Mouse (Mus musculus) brain, embryonic 14.5 days (tissue): ENCODE results near the gene Cbll1. TPM values are rescaled to one million over a fixed set of nuclear protein-coding genes. Genes with fewer than 3 reads are reported as not detected.
A peak's percentile ranks its signal among the peaks of the same experiment; 100 is the strongest.
"Not testable (repeated sequence)": the region's sequence is repeated elsewhere in the genome, so short reads cannot be mapped to it uniquely, and the experiment has no call there.

ENCODE experiments used
- DNase-seq: peaks from one replicate; pipeline ENCODE4 v3.0.0-alpha.2; 2011; ENCODE audit warnings: low read depth
- CTCF ChIP-seq: fragments of 200-500 bp; IDR thresholded peaks from 2 replicates; pipeline ENCODE4 v1.5.1; 2012; ENCODE audit warnings: inconsistent platforms, mild to moderate bottlenecking, moderate library complexity, borderline replicate concordance; ENCODE audit not compliant: insufficient read depth, insufficient read length; ENCODE audit errors: extremely low read depth
- POLR2A ChIP-seq: fragments of 200-500 bp; IDR thresholded peaks from 2 replicates; pipeline ENCODE4 v1.6.1; 2012; ENCODE audit warnings: mild to moderate bottlenecking, inconsistent platforms, borderline replicate concordance; ENCODE audit not compliant: poor library complexity, insufficient read depth, insufficient read length, severe bottlenecking; ENCODE audit errors: extremely low read depth
- polyA plus RNA-seq: library from polyadenylated mRNA; depleted of rRNA; stranded (reverse); fragments of >200 nt; gene quantifications from 2 replicates; pipeline ENCODE4 v1.2.3, GENCODE M21; 2012; rRNA removed

The Cbll1 gene
- polyA plus RNA-seq, 1 experiment = 19.6 TPM

GRCm38 (mm10) chr12:31461371-31461770 lies 38.0 kb downstream of the Cbll1 start:
- no peak for DNase-seq
- TF ChIP-seq CTCF (no peak), POLR2A (no peak)

- TF ChIP-seq CTCF = peak; percentile 36; the same call in 1 of the 2 replicates
- not testable (repeated sequence) for DNase-seq
Observed at GRCm38 (mm10) chr12:31460270-31460669, 39.1 kb downstream of the Cbll1 start.

GRCm38 (mm10) chr12:31458474-31458873 lies 40.9 kb downstream of the Cbll1 start:
- DNase-seq = no peak
- TF ChIP-seq POLR2A (no peak), CTCF (no peak)

GRCm38 (mm10) chr12:31456271-31456670 lies 43.1 kb downstream of the Cbll1 start:
- TF ChIP-seq POLR2A (no peak), CTCF (no peak)
- DNase-seq = no peak

GRCm38 (mm10) chr12:31449341-31449740 lies 50.1 kb downstream of the Cbll1 start:
- no peak for DNase-seq
- no peak for TF ChIP-seq POLR2A
- no peak for TF ChIP-seq CTCF

- DNase-seq = no peak
- TF ChIP-seq POLR2A = no peak
- no peak for TF ChIP-seq CTCF
Observed at GRCm38 (mm10) chr12:31444827-31445226, 54.6 kb downstream of the Cbll1 start.

GRCm38 (mm10) chr12:31444131-31444546 lies 55.3 kb downstream of the Cbll1 start:
- no peak for TF ChIP-seq POLR2A
- no peak for TF ChIP-seq CTCF
- DNase-seq = peak; percentile 67

- no peak for DNase-seq
- no peak for TF ChIP-seq CTCF
- TF ChIP-seq POLR2A = no peak
Observed at GRCm38 (mm10) chr12:31439612-31440011, 59.8 kb downstream of the Cbll1 start.

- TF ChIP-seq CTCF = no peak
- TF ChIP-seq POLR2A = no peak
- DNase-seq = no peak
Observed at GRCm38 (mm10) chr12:31437791-31438190, 61.6 kb downstream of the Cbll1 start.

Other genes with a start within 250 kb of the Cbll1 start
- 12.3 and 25.7 TPM in 2 replicates for gene Lamb1, start 234.4 kb downstream of the Cbll1 start, polyA plus RNA-seq
- gene Dld, start 148.2 kb downstream of the Cbll1 start, polyA plus RNA-seq = 58.1 and 62.7 TPM in 2 replicates
- gene Slc26a3, start 108.7 kb downstream of the Cbll1 start, polyA plus RNA-seq = 0.05 and 0.10 TPM in 2 replicates
- 0.05 and 0.08 TPM in 2 replicates for gene Slc26a4, start 60.4 kb upstream of the Cbll1 start, polyA plus RNA-seq
- 10.3 and 11.3 TPM in 2 replicates for gene Bcap29, start 135.0 kb upstream of the Cbll1 start, polyA plus RNA-seq
- gene Dus4l, start 155.2 kb upstream of the Cbll1 start, polyA plus RNA-seq = 7.5 and 9.8 TPM in 2 replicates
- gene Cog5, start 155.3 kb upstream of the Cbll1 start, polyA plus RNA-seq = 32.9 and 36.2 TPM in 2 replicates
- 8.4 and 11.0 TPM in 2 replicates for gene Gpr22, start 214.3 kb upstream of the Cbll1 start, polyA plus RNA-seq